Mouse (Mus musculus) lung, postnatal 25 days (tissue): ENCODE measurements around the gene Tspan12.
"Not testable (repeated sequence)": the region's sequence is repeated elsewhere in the genome, so short reads cannot be mapped to it uniquely, and the experiment has no call there.

Source experiments
- DNase-seq: peaks from one replicate; pipeline ENCODE4 v3.0.0; 2022; ENCODE audit warnings: low spot score

Tspan12 gene

DNA sequence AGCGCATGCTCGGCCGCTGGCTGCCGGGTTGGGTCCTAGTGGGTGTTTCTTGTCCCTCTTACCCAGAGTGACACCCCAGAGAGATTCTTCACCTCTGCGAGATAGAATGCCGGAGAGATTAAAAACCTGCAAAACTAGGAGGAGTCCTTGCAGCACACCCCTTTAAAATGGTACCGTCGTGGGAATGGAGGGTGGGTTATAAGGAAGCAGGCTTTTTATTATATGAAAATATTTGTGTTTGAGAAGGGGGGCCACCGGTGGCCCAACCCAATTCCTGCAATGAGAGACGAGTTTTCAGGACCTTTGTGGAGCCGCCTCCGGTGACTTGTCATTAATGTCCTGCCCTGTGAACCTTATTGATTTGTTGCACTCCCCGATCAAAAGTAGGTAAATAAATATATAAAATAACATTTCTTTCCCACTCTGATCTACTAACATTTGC lies at the start of gene Tspan12:
Gene Tspan12 (minus strand): TSS at position 172 of the 442 bp plus-strand sequence.
- no peak for DNase-seq

DNA sequence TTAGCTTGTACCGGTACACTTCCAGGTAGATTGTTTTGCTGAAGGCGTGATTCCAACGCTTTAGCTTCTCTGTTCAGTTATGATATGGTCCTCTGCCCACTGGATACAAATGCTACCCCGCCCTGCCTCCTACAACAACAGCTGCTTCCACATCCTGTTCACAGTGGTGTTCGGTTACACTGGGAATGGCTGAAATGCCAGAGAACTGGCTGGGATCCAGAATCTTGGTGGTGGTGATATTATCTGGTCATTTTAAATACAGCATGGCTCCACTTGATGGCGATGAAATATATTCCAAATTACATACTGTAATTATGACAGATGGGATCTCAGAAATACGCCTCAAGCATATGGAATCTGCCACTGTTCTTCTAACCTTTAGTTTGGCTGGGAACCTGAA lies 42.1 kb upstream of the Tspan12 start:
- DNase-seq, result peak; percentile 54

DNA sequence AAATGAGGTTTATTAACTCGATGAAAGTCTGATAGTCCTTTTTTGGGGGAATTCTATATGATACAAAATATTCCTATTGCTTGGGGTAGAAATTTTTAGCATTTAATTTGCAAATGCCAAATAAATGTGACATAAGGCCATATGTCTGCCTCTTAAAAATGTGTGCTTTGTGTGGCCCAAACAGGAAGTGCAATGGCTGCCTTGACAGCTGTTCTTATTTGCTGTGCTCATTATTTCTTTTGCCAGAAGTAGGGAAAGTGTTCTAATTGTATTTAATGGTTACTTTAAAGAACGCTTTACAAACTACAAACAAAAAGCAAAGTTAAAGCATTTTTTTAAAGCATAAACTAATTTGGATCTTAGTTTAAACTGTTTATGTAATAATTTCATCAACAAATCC lies 36.8 kb upstream of the Tspan12 start:
- DNase-seq, result no peak

DNA sequence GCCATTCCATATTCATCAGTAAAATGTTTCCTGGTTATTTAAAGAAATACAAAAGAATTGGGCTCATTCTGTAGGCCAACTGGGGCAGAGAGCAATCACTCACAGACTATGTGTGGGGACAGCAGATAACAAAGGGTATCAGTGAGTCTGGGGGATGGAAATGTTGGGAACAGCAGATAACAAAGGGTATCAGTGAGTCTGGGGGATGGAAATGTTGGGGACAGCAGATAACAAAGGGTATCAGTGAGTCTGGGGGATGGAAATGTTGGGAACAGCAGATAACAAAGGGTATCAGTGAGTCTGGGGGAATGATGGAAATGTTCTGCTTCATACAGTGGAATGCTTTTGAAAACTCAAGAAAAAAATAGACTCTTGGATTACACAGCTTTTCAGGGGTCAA lies 35.7 kb upstream of the Tspan12 start:
- DNase-seq, result not testable (repeated sequence)

DNA sequence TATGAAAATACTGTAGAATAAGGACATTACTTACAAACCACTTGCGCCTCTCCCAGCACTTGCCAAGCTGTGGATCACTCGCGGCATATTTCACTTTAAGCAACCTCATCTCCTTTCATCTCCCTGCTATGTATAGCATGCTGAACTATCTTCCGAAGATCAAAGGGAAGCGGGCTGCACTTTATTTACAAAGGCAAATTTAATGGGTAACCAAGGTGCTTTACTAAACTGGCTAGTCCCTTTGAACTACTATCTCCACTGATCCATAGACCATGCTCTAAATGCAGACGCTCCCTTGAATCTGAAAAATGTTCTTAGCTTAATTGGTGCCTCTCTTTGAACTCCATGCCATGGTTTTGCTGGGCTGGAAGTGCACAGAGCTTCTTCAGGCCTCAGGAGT lies 27.2 kb upstream of the Tspan12 start:
- DNase-seq, result no peak

DNA sequence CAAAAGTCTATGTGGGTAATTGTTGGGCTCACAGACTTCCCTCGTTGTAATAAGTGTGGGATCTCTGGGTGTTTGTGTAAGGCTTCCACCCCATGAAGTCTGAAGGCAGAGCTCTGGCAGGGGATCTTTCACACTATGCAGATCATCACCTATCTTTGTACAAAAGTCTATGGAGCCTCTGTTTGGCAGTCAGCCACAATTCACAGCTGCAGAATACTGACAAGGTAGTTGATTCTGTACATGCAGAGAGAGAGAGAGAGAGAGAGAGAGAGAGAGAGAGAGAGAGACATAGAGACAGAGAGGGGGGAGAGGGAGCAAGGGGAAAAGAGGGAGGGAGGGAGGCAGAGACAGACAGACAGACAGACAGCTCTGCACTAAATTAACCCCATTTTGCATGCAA lies 15.0 kb upstream of the Tspan12 start:
- DNase-seq, result no peak

DNA sequence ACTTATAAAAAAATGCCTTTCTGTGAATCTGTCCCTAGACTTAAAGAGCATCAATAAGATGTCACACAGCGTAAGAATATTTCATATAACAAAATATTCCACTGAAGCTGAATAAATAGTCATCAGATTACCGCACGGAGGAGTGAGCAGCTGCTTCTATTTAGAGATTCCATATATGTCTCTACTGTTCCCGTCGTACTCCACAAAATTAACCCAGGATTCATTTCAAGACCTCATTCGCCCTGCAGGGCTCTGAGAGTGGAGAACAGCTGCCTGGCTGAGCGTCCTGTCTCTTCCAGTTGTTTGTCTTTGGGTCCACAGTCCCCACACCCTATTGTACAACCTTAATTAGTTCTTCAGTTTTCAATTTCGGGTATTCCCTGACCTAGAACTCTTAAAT lies 11.9 kb upstream of the Tspan12 start:
- DNase-seq, result no peak

DNA sequence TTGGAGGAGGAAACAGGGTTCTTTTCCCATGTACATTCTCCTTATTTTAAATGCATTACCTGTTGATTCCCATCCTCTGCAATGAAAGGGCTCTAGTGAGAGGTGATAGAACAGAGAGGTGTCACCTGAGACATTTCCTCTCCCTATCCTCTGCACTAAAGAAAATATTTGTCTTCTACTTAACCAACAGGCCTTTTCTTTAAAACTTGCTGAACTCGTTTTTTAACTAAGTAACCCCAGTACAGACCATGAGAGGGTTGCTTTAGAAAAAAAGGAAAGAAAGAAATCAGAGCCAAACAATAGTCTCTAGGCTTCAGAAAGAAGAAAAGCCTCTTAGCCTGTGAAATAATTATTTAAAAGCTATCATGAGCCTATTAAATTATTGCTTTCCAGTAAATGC lies 11.2 kb upstream of the Tspan12 start:
- no peak for DNase-seq

DNA sequence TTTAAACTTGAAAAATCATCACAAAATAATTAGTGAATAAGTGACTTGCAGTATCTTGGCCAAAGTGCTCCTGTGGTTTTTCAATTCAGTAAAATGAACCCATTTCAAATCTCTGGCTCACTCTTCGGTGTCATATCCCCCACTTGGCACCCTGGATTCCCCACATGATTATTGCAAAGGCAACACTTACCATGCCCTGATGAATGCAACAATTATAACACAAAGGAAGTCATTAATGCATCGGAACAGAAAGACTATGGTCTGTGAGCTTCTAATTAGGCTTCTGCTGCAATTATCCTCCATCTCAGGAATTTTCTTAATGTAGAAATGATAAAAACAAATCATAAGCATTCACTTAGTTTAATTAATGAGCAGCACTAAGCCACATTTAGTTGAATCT lies 9.0 kb upstream of the Tspan12 start:
- DNase-seq, result no peak

DNA sequence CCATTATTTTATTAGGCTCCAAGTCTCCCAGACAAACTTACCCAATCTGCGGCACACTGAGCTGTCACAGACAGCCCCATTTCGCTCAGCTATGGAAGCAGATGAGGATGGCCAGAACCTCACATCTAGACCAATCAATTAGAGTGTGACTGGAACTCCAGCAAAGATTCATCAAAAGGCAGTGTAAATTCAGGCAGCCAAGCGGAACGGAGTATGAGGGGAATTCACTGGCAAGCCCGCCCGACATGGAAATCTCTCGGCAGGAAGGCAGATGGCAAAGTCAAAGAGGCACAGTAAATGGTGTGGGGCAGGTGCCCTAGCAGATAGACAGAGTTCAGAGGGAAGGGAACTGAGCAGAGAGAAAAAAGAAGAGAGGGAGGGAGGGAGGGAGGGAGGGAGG lies 5.5 kb upstream of the Tspan12 start:
- no peak for DNase-seq

DNA sequence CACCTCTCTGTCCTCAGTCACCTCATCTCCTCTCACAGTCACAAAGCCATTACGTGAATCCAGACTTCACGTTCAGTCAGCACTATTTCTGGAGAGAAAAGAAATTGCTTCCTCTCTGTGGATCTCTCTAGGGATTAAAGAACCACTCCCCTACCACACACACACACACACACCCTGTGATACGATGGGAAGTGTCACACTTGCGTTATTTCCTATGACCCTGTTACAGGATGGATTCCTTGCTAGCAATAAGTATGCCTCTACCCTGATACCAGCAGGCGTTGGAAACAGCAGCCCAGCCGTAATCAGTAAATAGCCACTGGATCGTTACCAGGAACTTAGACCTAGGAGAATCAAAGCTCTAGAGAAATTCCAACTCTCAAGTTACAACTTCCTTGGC lies 3.6 kb upstream of the Tspan12 start:
- DNase-seq, result no peak

DNA sequence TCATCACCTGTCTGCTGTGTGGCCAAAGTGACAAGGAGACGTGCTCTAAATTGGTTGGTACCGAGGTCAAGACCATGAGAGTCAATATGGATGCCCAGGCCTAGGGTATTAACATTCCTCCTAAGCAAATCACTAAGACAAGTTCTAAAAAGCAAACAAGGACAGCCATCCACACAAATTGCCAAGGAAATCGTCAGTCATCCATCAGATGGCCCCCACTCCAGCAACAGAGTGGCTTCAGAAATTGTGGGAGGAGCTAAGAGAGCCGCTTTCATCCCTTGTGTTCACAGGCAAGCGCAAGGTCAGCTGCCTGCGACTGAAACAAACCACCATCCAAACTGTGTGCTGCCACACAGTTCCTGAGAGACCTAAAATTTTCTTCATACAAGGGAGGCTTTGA lies 1.0 kb upstream of the Tspan12 start:
- no peak for DNase-seq

DNA sequence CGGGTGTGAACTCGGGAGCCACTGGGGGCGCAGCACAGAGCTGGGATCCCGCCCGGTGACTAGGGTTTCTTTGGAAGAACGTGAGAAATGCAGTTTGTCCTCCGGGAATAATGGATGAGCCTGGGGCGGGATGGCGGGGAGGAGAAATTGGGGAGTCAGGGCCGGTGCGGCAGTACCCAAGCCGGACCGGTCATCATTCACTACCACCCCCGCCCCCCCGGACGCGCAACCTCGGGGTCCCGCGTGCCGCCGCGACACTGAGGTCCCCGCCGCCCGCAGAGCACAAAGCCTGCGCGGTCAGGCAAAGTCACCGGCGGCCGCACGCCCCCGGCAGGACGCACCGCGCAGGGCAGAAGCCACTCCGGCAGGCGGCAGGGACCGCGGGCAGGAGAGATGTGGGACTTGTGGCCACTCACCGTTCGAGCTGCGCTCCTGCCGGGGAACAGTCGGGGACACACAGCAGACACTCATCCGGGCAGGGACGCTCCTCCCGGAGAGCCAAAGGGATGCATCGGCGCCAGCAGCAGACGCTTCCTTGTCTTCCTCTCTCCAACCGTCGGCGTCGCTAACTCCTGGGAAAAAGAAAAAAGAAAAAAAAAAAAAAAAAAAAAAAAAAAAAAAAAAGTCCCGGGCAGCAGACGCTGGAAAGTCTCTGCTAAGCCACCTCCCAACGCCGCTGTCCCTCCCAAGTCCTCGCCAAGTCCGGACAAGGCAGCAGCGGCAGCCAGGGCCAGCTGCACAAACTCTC lies 545 bp downstream of the Tspan12 start:
- peak; percentile 87 for DNase-seq

DNA sequence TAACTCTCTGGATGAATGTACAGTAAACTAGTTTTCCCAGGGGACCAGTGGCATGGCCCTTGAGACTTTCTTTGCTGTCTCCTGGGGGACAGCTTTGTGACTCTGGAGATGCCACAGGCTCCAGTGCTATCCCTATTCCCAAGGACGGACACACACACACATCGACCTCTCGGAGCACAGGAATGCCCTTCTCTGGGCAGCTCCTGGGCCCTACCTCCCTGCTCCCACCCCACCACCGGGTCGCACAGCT lies 1.0 kb downstream of the Tspan12 start:
- DNase-seq, result no peak

DNA sequence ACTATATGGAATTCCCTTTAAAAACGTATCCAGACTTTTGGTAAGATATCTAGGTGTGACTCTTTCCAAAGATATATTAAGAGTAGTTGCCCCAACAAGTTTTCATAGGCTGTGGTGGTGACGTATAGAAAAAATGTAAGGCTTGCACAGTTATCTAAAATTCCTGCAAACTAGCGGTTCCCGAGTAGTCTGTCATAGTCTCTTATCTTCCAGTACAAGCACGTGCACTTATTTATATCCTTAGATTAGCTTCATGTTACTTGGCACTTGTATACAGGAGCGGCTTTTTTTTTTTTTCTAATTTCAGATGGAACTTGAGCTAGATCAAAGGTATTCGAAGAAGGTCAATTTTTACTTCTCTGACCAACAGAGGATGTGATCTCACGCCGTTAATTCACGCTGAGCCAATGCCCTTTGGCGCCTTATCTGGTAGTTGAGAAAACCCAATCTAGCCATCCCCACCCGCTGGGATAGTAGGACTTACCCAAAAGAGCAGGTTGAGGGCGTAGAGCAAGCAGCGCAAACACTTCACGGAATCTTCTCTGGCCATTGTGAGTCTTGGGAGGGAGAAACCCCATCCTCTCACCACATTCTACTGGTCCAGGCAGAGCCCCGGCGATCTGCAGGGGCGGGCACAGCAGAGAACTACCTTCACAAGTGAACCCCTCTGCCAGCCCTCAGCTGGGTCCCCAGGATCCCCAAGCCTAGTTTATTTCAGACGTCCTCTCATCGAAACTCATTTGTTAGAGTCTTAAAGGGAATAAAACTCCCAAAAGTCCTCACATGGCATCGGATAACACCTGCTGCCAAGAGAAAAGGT lies 1.6 kb downstream of the Tspan12 start:
- no peak for DNase-seq

DNA sequence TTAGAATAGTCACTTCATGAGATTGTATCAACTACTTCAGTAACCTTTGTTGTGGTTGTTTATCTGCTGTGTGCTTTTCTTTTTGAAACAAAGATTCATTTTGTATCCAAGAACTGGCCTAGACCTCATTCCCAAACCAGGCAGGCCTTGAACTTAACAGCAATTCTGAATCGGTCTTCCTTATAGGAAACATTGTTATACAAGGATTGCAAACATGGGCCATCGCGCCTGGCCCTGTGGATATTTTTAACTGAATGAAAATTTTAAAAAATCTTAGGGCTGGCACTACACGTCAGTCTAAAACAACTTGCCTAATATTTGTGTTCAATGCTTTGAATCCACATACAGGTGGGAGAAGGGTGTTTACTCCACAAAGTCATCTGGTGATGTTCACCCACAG lies 3.5 kb downstream of the Tspan12 start:
- DNase-seq, result no peak

DNA sequence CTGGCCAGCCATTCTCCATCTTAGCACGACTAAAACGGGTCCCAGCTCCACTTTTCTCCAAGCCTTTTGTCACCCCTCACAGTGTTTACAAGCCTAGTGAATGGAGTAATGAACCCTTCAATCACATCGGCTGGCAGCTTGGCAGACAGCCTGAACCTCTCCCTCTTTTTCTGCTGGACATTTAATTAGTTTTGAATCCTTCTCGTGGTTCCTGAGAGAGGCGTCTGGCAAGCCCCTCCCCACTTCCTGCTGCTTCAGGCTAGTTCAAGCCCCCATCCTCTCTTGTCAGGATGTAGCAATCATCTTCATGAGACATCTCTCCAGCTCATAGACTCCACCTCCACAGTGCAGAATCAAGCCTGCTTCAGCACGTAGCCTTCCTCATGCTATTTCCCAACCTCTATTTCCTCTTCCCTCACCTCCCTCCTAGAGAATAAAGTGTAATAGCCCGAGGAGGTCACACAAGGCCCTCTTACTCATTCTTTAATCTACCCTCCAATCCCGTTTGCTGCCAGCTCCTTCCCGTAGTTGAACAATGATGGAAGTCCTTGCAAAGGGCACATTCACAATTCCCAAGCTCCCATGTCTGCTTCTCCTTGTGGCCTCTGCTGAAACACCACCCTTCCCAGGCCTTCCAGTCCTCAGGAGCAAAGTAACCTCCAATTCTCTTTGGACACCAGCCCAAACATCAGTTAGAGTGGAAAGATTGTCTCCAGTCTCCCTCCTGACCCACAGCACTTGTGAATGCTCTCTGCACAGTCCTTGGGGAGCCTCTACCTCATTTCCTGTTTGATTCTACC lies 12.1 kb downstream of the Tspan12 start:
- no peak for DNase-seq

DNA sequence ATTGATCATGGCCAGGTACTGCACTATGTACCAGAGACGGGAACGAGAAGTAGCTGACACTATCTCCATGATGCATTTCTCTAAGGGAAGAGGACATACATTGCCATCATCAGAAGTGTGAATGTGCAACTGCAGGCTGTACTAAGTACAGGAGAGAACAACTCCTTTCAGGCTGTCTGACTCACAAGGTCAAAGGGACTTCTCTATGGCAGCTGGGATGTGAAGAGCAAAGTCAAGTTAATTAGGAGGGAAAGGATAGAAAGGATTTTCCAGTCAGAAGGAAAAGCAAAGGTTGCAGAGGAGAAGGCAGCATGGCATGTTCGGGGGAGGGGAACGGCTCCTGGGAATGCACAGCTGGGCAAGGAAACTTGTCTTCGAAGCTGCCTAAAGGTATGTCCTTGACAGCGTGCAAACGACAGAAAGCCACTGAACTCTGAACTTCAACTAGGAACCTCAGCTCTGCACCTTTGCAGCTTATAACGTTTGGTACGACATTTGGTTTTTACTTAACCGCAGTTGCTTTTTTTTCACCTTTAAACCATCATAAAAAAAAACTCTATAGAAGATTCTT lies 13.0 kb downstream of the Tspan12 start:
- DNase-seq, result no peak

DNA sequence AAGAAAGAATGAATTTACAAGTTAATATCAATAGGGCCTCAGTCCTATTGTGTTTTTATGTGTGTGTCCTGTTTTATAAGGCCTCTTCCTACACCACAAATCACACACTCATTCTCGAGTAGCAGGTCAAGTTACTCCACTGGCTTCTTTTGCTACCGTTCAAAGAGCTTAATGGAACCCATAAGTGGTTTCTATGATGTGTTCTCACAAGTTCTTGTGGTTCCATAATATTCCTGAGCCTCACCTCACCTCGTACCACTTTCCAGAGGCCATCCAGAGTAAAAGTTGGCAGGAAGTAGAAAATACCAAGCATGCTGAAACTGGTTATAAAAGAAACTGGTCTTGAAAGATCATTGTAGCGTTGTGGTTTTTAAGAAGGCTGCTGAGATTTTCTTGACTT lies 18.8 kb downstream of the Tspan12 start:
- DNase-seq, result peak; percentile 66

DNA sequence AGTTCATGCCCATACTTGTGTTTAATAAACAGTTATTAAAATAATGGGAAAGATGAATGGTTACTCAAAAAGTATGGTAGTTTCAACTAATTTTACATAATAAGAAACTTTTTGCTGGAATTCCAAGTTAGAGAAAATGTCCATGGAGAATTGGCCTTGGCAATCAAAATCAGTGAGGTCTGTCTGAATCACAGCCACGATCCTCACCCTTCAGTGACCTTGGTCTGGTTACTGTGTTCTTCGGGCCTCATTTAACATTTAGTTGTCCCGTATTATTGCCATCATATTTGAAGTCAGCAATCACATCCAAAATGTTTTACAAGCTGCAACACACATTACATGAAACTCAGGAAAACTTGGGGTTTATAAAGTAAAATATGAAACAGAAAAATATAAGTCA lies 20.4 kb downstream of the Tspan12 start:
- DNase-seq, result no peak

DNA sequence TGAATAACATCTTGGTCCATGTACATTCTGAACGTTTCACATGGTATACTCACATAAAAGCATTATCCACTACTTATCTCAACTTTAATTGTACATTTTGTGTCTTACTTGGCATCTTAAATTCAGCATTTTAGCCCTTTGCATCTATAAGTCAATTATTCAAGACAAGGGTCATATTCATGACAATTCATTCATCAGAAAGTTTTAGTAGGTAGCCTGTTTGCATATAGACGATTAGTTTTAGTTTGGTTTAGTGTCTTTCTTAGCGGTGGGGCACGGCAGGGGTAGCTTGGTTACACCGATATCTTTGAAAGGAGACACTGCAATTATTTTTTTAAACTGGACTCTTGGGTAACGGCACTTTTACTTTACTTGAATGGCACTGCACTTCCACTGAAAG lies 21.4 kb downstream of the Tspan12 start:
- no peak for DNase-seq

DNA sequence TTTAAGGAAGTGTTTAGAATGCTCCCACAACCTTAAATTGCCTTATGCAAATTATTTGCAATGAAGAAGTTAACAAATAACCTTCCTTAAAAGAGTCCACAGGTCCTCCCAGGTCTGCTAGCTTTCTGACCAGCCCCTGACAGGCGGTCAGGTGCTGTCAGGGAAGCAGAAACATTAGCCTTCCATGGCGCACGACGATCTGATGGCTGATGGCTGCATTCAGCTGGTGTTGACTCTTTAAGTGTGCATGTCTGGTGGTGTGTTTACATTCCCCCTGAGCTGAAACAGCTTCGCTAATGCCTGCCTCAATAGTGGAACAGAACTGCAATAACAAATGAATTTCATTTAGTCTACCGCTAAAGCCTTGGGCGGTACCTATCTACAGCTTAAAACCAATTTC lies 22.4 kb downstream of the Tspan12 start:
- DNase-seq, result no peak

DNA sequence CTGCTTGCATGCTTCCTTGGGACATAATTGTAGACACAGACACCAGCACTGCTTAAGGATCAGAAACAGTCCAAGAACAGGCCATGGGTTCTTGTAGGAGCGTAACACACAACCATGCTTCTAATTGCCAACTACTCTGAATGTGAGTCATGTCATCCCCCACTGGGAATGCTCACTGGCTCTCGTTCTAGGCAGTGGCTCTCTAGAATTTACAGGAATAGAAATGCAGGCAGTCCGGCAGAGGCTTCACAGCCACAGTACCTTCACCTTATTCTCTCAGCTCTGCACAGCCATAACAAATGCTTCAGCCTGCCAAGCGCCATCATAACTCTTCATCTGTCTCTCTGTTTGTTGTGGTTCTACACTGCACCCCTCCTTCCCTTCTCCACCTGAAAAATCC lies 23.9 kb downstream of the Tspan12 start:
- no peak for DNase-seq
